Mouse (Mus musculus): Measurements from ENCODE around the gene Tmprss4.

Tmprss4 gene

GRCm38 (mm10) chr9:45203797-45204410 lies at the start of gene Tmprss4:
TSS of gene Tmprss4 (minus strand) at chr9:45204092.
- no peak for DNase-seq (ENCODE audit: low spot score in 2 of 2)

GRCm38 (mm10) chr9:45252395-45252794 lies 48.5 kb upstream of the Tmprss4 start:
- DNase-seq (ENCODE audit: low spot score in 2 of 2): no peak

GRCm38 (mm10) chr9:45251990-45252389 lies 48.1 kb upstream of the Tmprss4 start:
- no peak for DNase-seq (ENCODE audit: low spot score in 2 of 2)

- DNase-seq (ENCODE audit: low spot score in 2 of 2): no peak
Observed at GRCm38 (mm10) chr9:45251281-45251680, 47.4 kb upstream of the Tmprss4 start.

- no peak for DNase-seq (ENCODE audit: low spot score in 2 of 2)
Observed at GRCm38 (mm10) chr9:45250306-45250705, 46.4 kb upstream of the Tmprss4 start.

GRCm38 (mm10) chr9:45247536-45247935 lies 43.6 kb upstream of the Tmprss4 start:
- DNase-seq (ENCODE audit: low spot score in 2 of 2): no peak

GRCm38 (mm10) chr9:45246060-45246459 lies 42.2 kb upstream of the Tmprss4 start:
- DNase-seq (ENCODE audit: low spot score in 2 of 2): peak in 1 of 2 experiments; percentile 65

GRCm38 (mm10) chr9:45245432-45245831 lies 41.5 kb upstream of the Tmprss4 start:
- no peak for DNase-seq (ENCODE audit: low spot score in 2 of 2)

- DNase-seq (ENCODE audit: low spot score in 2 of 2): peak in 1 of 2 experiments; percentile 64
Observed at GRCm38 (mm10) chr9:45241397-45241796, 37.5 kb upstream of the Tmprss4 start.

- no peak for DNase-seq (ENCODE audit: low spot score in 2 of 2)
Observed at GRCm38 (mm10) chr9:45236744-45237143, 32.9 kb upstream of the Tmprss4 start.

- no peak for DNase-seq (ENCODE audit: low spot score in 2 of 2)
Observed at GRCm38 (mm10) chr9:45235668-45236227, 31.9 kb upstream of the Tmprss4 start.

GRCm38 (mm10) chr9:45229359-45229758 lies 25.5 kb upstream of the Tmprss4 start:
- DNase-seq (ENCODE audit: low spot score in 2 of 2): no peak

- DNase-seq (ENCODE audit: low spot score in 2 of 2): peak; percentile 81 to 93
Observed at GRCm38 (mm10) chr9:45221567-45221966, 17.7 kb upstream of the Tmprss4 start.

- DNase-seq (ENCODE audit: low spot score in 2 of 2): no peak
Observed at GRCm38 (mm10) chr9:45219644-45220043, 15.8 kb upstream of the Tmprss4 start.

- DNase-seq (ENCODE audit: low spot score in 2 of 2): no peak
Observed at GRCm38 (mm10) chr9:45215526-45216179, 11.8 kb upstream of the Tmprss4 start.

GRCm38 (mm10) chr9:45212001-45212400 lies 8.1 kb upstream of the Tmprss4 start:
- no peak for DNase-seq (ENCODE audit: low spot score in 2 of 2)

- no peak for DNase-seq (ENCODE audit: low spot score in 2 of 2)
Observed at GRCm38 (mm10) chr9:45207015-45207743, 3.3 kb upstream of the Tmprss4 start.

- DNase-seq (ENCODE audit: low spot score in 2 of 2): no peak
Observed at GRCm38 (mm10) chr9:45206121-45206520, 2.2 kb upstream of the Tmprss4 start.

- DNase-seq (ENCODE audit: low spot score in 2 of 2): no peak
Observed at GRCm38 (mm10) chr9:45205143-45205542, 1.3 kb upstream of the Tmprss4 start.

GRCm38 (mm10) chr9:45202021-45202798 lies 1.7 kb downstream of the Tmprss4 start:
- DNase-seq (ENCODE audit: low spot score in 2 of 2): no peak

GRCm38 (mm10) chr9:45201319-45201947 lies 2.5 kb downstream of the Tmprss4 start:
- no peak for DNase-seq (ENCODE audit: low spot score in 2 of 2)
